Mouse (Mus musculus) fat pad, adult 2 months (tissue): ENCODE data around the gene Tmem88b.
A peak's percentile ranks its signal among the peaks of the same experiment; 100 is the strongest.
"Not testable (repeated sequence)": the region's sequence is repeated elsewhere in the genome, so short reads cannot be mapped to it uniquely, and the experiment has no call there.

Experiments used
- DNase-seq: peaks from one replicate; pipeline ENCODE4 v3.0.0-alpha.2; 2011; ENCODE audit warnings: low read depth, low spot score; ENCODE audit errors: extremely low read depth

Tmem88b gene

GRCm38 (mm10) chr4:155761356-155762099, 24.1 kb downstream of the Tmem88b start:
- no peak for DNase-seq

GRCm38 (mm10) chr4:155760613-155761355, 24.9 kb downstream of the Tmem88b start, which contains the start of gene Atad3a:
TSS of gene Atad3a (minus strand) at chr4:155761093.
- DNase-seq: peak; percentile 85

GRCm38 (mm10) chr4:155759862-155760612, 25.6 kb downstream of the Tmem88b start:
- no peak for DNase-seq

GRCm38 (mm10) chr4:155757011-155757410, 28.7 kb downstream of the Tmem88b start:
- DNase-seq: no peak

- DNase-seq: no peak
Observed at GRCm38 (mm10) chr4:155746575-155747490, 38.8 kb downstream of the Tmem88b start.

- no peak for DNase-seq
Observed at GRCm38 (mm10) chr4:155746036-155746548, 39.6 kb downstream of the Tmem88b start.

GRCm38 (mm10) chr4:155745136-155745535, 40.5 kb downstream of the Tmem88b start:
- no peak for DNase-seq

GRCm38 (mm10) chr4:155744474-155744873, 41.2 kb downstream of the Tmem88b start:
- no peak for DNase-seq

GRCm38 (mm10) chr4:155742684-155743083, 43.0 kb downstream of the Tmem88b start:
- no peak for DNase-seq

GRCm38 (mm10) chr4:155740681-155741080, 45.0 kb downstream of the Tmem88b start:
- not testable (repeated sequence) for DNase-seq

- DNase-seq: no peak
Observed at GRCm38 (mm10) chr4:155739741-155740636, 45.7 kb downstream of the Tmem88b start.

GRCm38 (mm10) chr4:155739152-155739551, 46.5 kb downstream of the Tmem88b start:
- DNase-seq: no peak

- no peak for DNase-seq
Observed at GRCm38 (mm10) chr4:155738262-155738661, 47.4 kb downstream of the Tmem88b start.

GRCm38 (mm10) chr4:155736421-155736820, 49.3 kb downstream of the Tmem88b start:
- no peak for DNase-seq

GRCm38 (mm10) chr4:155735788-155736187, 49.9 kb downstream of the Tmem88b start:
- no peak for DNase-seq

GRCm38 (mm10) chr4:155734951-155735702, 50.5 kb downstream of the Tmem88b start:
- DNase-seq: no peak

GRCm38 (mm10) chr4:155734350-155734941, 51.2 kb downstream of the Tmem88b start, which contains the start of gene Tmem240:
TSS of gene Tmem240 (plus strand) at chr4:155734800.
- DNase-seq: no peak

- DNase-seq: no peak
Observed at GRCm38 (mm10) chr4:155733267-155733666, 52.4 kb downstream of the Tmem88b start.
